Comparison of ENCODE assay signal across 9 mouse cellular contexts in the genomic region with DNA sequence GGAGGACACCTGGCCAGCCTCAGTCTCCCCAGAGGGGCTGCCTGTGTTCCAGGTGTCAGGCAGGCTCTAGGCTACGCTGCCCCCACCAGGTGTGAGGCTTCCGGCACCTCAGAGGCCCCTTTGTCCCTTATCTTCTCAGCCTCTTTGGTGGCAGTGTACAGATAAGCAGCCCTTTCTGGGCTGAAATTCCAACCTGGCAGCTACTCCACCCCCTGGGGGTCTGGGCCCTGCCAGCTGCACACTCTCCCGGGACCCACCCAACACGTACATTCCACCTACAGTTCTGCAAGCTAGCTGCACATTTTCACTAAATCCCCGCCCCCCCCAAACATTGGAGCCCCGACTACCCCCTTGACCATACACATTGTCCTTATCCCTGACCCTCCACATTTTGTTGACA. TPM values are rescaled to one million over a fixed set of nuclear protein-coding genes. Genes with fewer than 3 reads are reported as not detected.
A peak's percentile ranks its signal among the peaks of the same experiment; 100 is the strongest.
DNase-seq lines count a peak whose midpoint lies in the region; ATAC-seq lines count a peak whose summit lies in the region.
"Had no signal": no experiment of that assay in that cellular context is flagged by ENCODE, and none has a peak within 500 bp of the region (broad histone marks: within the 10 kb centered on the region; RNA-seq: fewer than 3 reads in every experiment).

No protein-coding gene starts in this region.

- peak; percentile 41 for ATAC-seq in kidney, embryonic 15.5 days (replicated peaks; ENCODE audit: low FRiP score)
- peak; percentile 8; the same call in 1 of the 2 replicates for ATAC-seq in embryonic facial prominence, embryonic 13.5 days (ENCODE audit: insufficient number of reproducible peaks, insufficient read depth, low FRiP score, low TSS enrichment, low read depth)
- ATAC-seq in hindbrain, embryonic 14.5 days (ENCODE audit: low FRiP score), result no peak
- peak; percentile 35; the same call in 1 of the 2 replicates for ATAC-seq in midbrain, embryonic 14.5 days (ENCODE audit: low FRiP score, low TSS enrichment)
- no peak for ATAC-seq in megakaryocyte, adult 5-6 weeks (ENCODE audit: poor library complexity, severe bottlenecking)

- 16% methylated on average over 6 of the region's 6 CpGs for WGBS in kidney, embryonic 15.5 days
- 16% methylated on average over 6 of the region's 6 CpGs for WGBS in embryonic facial prominence, embryonic 13.5 days
- 25% methylated on average over 6 of the region's 6 CpGs for WGBS in hindbrain, embryonic 14.5 days
- 17% methylated on average over 6 of the region's 6 CpGs for WGBS in midbrain, embryonic 14.5 days

- H3K27me3 ChIP-seq in kidney, embryonic 15.5 days, result no peaks in the 10 kb centered on the region
- H3K27me3 ChIP-seq in embryonic facial prominence, embryonic 13.5 days, result no peaks in the 10 kb centered on the region
- no peaks in the 10 kb centered on the region for H3K27me3 ChIP-seq in hindbrain, embryonic 14.5 days (ENCODE audit: control insufficient read depth, insufficient read depth, low read length)
- no peaks in the 10 kb centered on the region for H3K27me3 ChIP-seq in midbrain, embryonic 14.5 days (ENCODE audit: control insufficient read depth, insufficient read depth, low read length)

- DNase-seq in kidney, postnatal 25 days, result no peak
- no peak for DNase-seq in hindbrain, embryonic 14.5 days (ENCODE audit: low spot score)
- DNase-seq in midbrain, embryonic 14.5 days, result peak; percentile 38
- DNase-seq in cerebellum, adult 8-10 months, result no peak
- DNase-seq in frontal cortex, postnatal 10 days (ENCODE audit: low spot score in 2 of 2), result no peak

- H3K4me1 ChIP-seq in kidney, embryonic 15.5 days, result peaks cover 77% of the 10 kb centered on the region
- peaks cover 76% of the 10 kb centered on the region for H3K4me1 ChIP-seq in embryonic facial prominence, embryonic 13.5 days
- H3K4me1 ChIP-seq in hindbrain, embryonic 14.5 days (replicated peaks; ENCODE audit: control insufficient read depth, insufficient read depth, low read length), result peaks cover 28% of the 10 kb centered on the region
- H3K4me1 ChIP-seq in midbrain, embryonic 14.5 days (ENCODE audit: control insufficient read depth, insufficient read depth, low read length), result peaks cover 48% of the 10 kb centered on the region

- 0 out of 2 replicates have a peak overlapping the region, but pooled peaks have one; percentile 16 for H3K4me3 ChIP-seq in kidney, embryonic 15.5 days (replicated peaks)
- H3K4me3 ChIP-seq in embryonic facial prominence, embryonic 13.5 days, result no peak overlapping the region
- no peak overlapping the region for H3K4me3 ChIP-seq in hindbrain, embryonic 14.5 days (replicated peaks; ENCODE audit: low read length)
- H3K4me3 ChIP-seq in midbrain, embryonic 14.5 days (replicated peaks; ENCODE audit: low read depth, low read length), result no peak overlapping the region

- H3K4me2 ChIP-seq in kidney, embryonic 15.5 days, result peak overlapping the region; percentile 56
- H3K4me2 ChIP-seq in embryonic facial prominence, embryonic 13.5 days, result peak overlapping the region; percentile 50
- H3K4me2 ChIP-seq in hindbrain, embryonic 14.5 days (replicated peaks), result 0 out of 2 replicates have a peak overlapping the region, but pooled peaks have one; percentile 8
- peak overlapping the region; percentile 18 for H3K4me2 ChIP-seq in midbrain, embryonic 14.5 days (ENCODE audit: low read length)

- no peaks in the 10 kb centered on the region for H3K9me3 ChIP-seq in kidney, embryonic 15.5 days (replicated peaks)
- H3K9me3 ChIP-seq in embryonic facial prominence, embryonic 13.5 days, result no peaks in the 10 kb centered on the region
- no peaks in the 10 kb centered on the region for H3K9me3 ChIP-seq in hindbrain, embryonic 14.5 days (ENCODE audit: control insufficient read depth, low read length)
- H3K9me3 ChIP-seq in midbrain, embryonic 14.5 days (ENCODE audit: control insufficient read depth, low read length), result no peaks in the 10 kb centered on the region

- H3K27ac ChIP-seq in kidney, embryonic 15.5 days, result peak overlapping the region; percentile 95
- H3K27ac ChIP-seq in embryonic facial prominence, embryonic 13.5 days, result peak overlapping the region; percentile 85
- peak overlapping the region; percentile 71 for H3K27ac ChIP-seq in hindbrain, embryonic 14.5 days
- H3K27ac ChIP-seq in midbrain, embryonic 14.5 days (replicated peaks; ENCODE audit: low read depth, low read length), result peak overlapping the region; percentile 79

- H3K9ac ChIP-seq in kidney, embryonic 15.5 days, result no peak overlapping the region
- 0 out of 2 replicates have a peak overlapping the region, but pooled peaks have one; percentile 22 for H3K9ac ChIP-seq in embryonic facial prominence, embryonic 13.5 days
- H3K9ac ChIP-seq in hindbrain, embryonic 14.5 days, result peak overlapping the region; percentile 5
- H3K9ac ChIP-seq in midbrain, embryonic 14.5 days (replicated peaks; ENCODE audit: low read length), result no peak overlapping the region

- no peaks in the 10 kb centered on the region for H3K36me3 ChIP-seq in kidney, embryonic 15.5 days
- no peaks in the 10 kb centered on the region for H3K36me3 ChIP-seq in embryonic facial prominence, embryonic 13.5 days
- no peaks in the 10 kb centered on the region for H3K36me3 ChIP-seq in hindbrain, embryonic 14.5 days (replicated peaks; ENCODE audit: control insufficient read depth, insufficient read depth)
- no peaks in the 10 kb centered on the region for H3K36me3 ChIP-seq in midbrain, embryonic 14.5 days (ENCODE audit: control insufficient read depth, insufficient read depth, low read length)

RNA-seq across cellular contexts. Expression of gene Sema3f, which starts 13.0 kb away (rescaled TPM):
- polyA plus RNA-seq in kidney, embryonic 15.5 days (2015; fragmentation: Nextera tagmentation; extraction: Ambion mirVana), result 21.3 and 23.9 TPM in 2 replicates
- polyA plus RNA-seq in embryonic facial prominence, embryonic 13.5 days (2015; fragmentation: Nextera tagmentation; extraction: Ambion mirVana), result 37.7 and 44.0 TPM in 2 replicates
- polyA plus RNA-seq in hindbrain, embryonic 14.5 days (2014; fragmentation: Nextera tagmentation; extraction: Ambion mirVana), result 17.5 and 17.7 TPM in 2 replicates
- polyA plus RNA-seq in midbrain, embryonic 14.5 days (2014; fragmentation: Nextera tagmentation; extraction: Ambion mirVana), result 34.0 and 37.0 TPM in 2 replicates
- not detected in 2 replicates for total RNA-seq in megakaryocyte, adult 5-6 weeks (2015)
- total RNA-seq in megakaryocyte, adult 5-6 weeks (2017), result not detected in 2 replicates

RNA-seq across cellular contexts. Expression of gene Gnat1, which starts 43.8 kb away (rescaled TPM):
- polyA plus RNA-seq in kidney, embryonic 15.5 days (2015; fragmentation: Nextera tagmentation; extraction: Ambion mirVana), result 3.9 and 4.6 TPM in 2 replicates
- polyA plus RNA-seq in embryonic facial prominence, embryonic 13.5 days (2015; fragmentation: Nextera tagmentation; extraction: Ambion mirVana), result 1.2 and 2.0 TPM in 2 replicates
- 1.3 TPM in 2 replicates for polyA plus RNA-seq in hindbrain, embryonic 14.5 days (2014; fragmentation: Nextera tagmentation; extraction: Ambion mirVana)
- polyA plus RNA-seq in midbrain, embryonic 14.5 days (2014; fragmentation: Nextera tagmentation; extraction: Ambion mirVana), result 0.97 and 2.0 TPM in 2 replicates
- total RNA-seq in megakaryocyte, adult 5-6 weeks (2015), result not detected in 2 replicates
- not detected in 2 replicates for total RNA-seq in megakaryocyte, adult 5-6 weeks (2017)
- total RNA-seq: gastrocnemius, postnatal 4 days had no signal

RNA-seq across cellular contexts. Expression of gene Rbm5, which starts 47.5 kb away (rescaled TPM):
- polyA plus RNA-seq in kidney, embryonic 15.5 days (2015; fragmentation: Nextera tagmentation; extraction: Ambion mirVana), result 194 and 207 TPM in 2 replicates
- 262 and 274 TPM in 2 replicates for polyA plus RNA-seq in embryonic facial prominence, embryonic 13.5 days (2015; fragmentation: Nextera tagmentation; extraction: Ambion mirVana)
- polyA plus RNA-seq in hindbrain, embryonic 14.5 days (2014; fragmentation: Nextera tagmentation; extraction: Ambion mirVana), result 199 and 205 TPM in 2 replicates
- polyA plus RNA-seq in midbrain, embryonic 14.5 days (2014; fragmentation: Nextera tagmentation; extraction: Ambion mirVana), result 190 and 241 TPM in 2 replicates
- 145 and 161 TPM in 2 replicates for total RNA-seq in megakaryocyte, adult 5-6 weeks (2015)
- 208 and 249 TPM in 2 replicates for total RNA-seq in megakaryocyte, adult 5-6 weeks (2017)

RNA-seq across cellular contexts. Expression of gene Slc38a3, which starts 54.0 kb away (rescaled TPM):
- 7.1 and 8.1 TPM in 2 replicates for polyA plus RNA-seq in kidney, embryonic 15.5 days (2015; fragmentation: Nextera tagmentation; extraction: Ambion mirVana)
- 3.4 and 4.1 TPM in 2 replicates for polyA plus RNA-seq in embryonic facial prominence, embryonic 13.5 days (2015; fragmentation: Nextera tagmentation; extraction: Ambion mirVana)
- 48.3 and 48.5 TPM in 2 replicates for polyA plus RNA-seq in hindbrain, embryonic 14.5 days (2014; fragmentation: Nextera tagmentation; extraction: Ambion mirVana)
- polyA plus RNA-seq in midbrain, embryonic 14.5 days (2014; fragmentation: Nextera tagmentation; extraction: Ambion mirVana), result 20.4 and 31.9 TPM in 2 replicates
- not detected in 2 replicates for total RNA-seq in megakaryocyte, adult 5-6 weeks (2015)
- not detected in 2 replicates for total RNA-seq in megakaryocyte, adult 5-6 weeks (2017)

Comparison
In these comparisons a context has a peak if more than half of its experiments do, and no peak if none do; other contexts are left out.
1. ATAC-seq: peak in kidney, embryonic 15.5 days (single experiment), embryonic facial prominence, embryonic 13.5 days (single experiment) and midbrain, embryonic 14.5 days (single experiment); none in hindbrain, embryonic 14.5 days (single experiment) and megakaryocyte, adult 5-6 weeks (single experiment).
2. H3K9ac ChIP-seq: peak in embryonic facial prominence, embryonic 13.5 days (single experiment) and hindbrain, embryonic 14.5 days (single experiment); none in kidney, embryonic 15.5 days (single experiment) and midbrain, embryonic 14.5 days (single experiment).
3. Peak in every context shown above with its lines, with median percentiles within 50 percentile points of each other: H3K27ac ChIP-seq and H3K4me2 ChIP-seq.